Mouse (Mus musculus): ENCODE measurements around the gene Vcpkmt. TPM values are rescaled to one million over a fixed set of nuclear protein-coding genes. Genes with fewer than 3 reads are reported as not detected.
A peak's percentile ranks its signal among the peaks of the same experiment; 100 is the strongest.

Gene Vcpkmt
- polyA plus RNA-seq, 1 experiment from 2014 or later, result 25.6 TPM

- no peaks in the 10 kb centered on the region for H3K9me3 ChIP-seq (ENCODE audit: low read length)
- H3K27me3 ChIP-seq (replicated peaks; ENCODE audit: insufficient read depth, low read length), result no peaks in the 10 kb centered on the region
- DNase-seq (ENCODE audit: low spot score) (no peak), ATAC-seq (no peak)
- WGBS, result 60% methylated on average over 10 of the region's 10 CpGs
- no peak overlapping the region for H3K4me3 ChIP-seq (ENCODE audit: low read depth, low read length)
- H3K36me3 ChIP-seq (ENCODE audit: insufficient read depth, low read length), result no peaks in the 10 kb centered on the region
- no peak overlapping the region for H3K9ac ChIP-seq (replicated peaks; ENCODE audit: low read depth)
- peak overlapping the region; percentile 90 for H3K27ac ChIP-seq (ENCODE audit: low read length)
- TF ChIP-seq CTCF (IDR thresholded peaks at IDR 0.05) (no peak), EP300 (IDR thresholded peaks at IDR 0.05) (no peak)
- H3K4me1 ChIP-seq (ENCODE audit: insufficient read depth, low read depth, low read length), result peaks cover 15% of the 10 kb centered on the region; the same call in 1 of the 2 replicates
- H3K4me2 ChIP-seq (replicated peaks; ENCODE audit: low read depth, low read length), result peak overlapping the region; percentile 57
Observed at GRCm38 (mm10) chr12:69536616-69537242, 46.1 kb downstream of the Vcpkmt start.

- Histone ChIP-seq H3K4me3 (ENCODE audit: low read depth, low read length) (no peak overlapping the region), H3K9ac (replicated peaks; ENCODE audit: low read depth) (no peak overlapping the region), H3K27ac (ENCODE audit: low read length) (no peak overlapping the region), H3K4me1 (ENCODE audit: insufficient read depth, low read depth, low read length) (peaks cover 5% of the 10 kb centered on the region; the same call in 1 of the 2 replicates), H3K4me2 (replicated peaks; ENCODE audit: low read depth, low read length) (no peak overlapping the region), H3K36me3 (ENCODE audit: insufficient read depth, low read length) (no peaks in the 10 kb centered on the region), H3K9me3 (ENCODE audit: low read length) (no peaks in the 10 kb centered on the region), H3K27me3 (replicated peaks; ENCODE audit: insufficient read depth, low read length) (no peaks in the 10 kb centered on the region)
- TF ChIP-seq CTCF (IDR thresholded peaks at IDR 0.05) (no peak), EP300 (IDR thresholded peaks at IDR 0.05) (no peak)
- ATAC-seq, result no peak
- no peak for DNase-seq (ENCODE audit: low spot score)
- WGBS, result 74% methylated on average over 5 of the region's 5 CpGs
Observed at GRCm38 (mm10) chr12:69533237-69533636, 49.6 kb downstream of the Vcpkmt start.

- H3K4me2 ChIP-seq (replicated peaks; ENCODE audit: low read depth, low read length), result no peak overlapping the region
- DNase-seq (ENCODE audit: low spot score), result no peak
- H3K9me3 ChIP-seq (ENCODE audit: low read length), result no peaks in the 10 kb centered on the region
- H3K27me3 ChIP-seq (replicated peaks; ENCODE audit: insufficient read depth, low read length), result no peaks in the 10 kb centered on the region
- no peaks in the 10 kb centered on the region for H3K36me3 ChIP-seq (ENCODE audit: insufficient read depth, low read length)
- peaks cover under 1% of the 10 kb centered on the region; the same call in 1 of the 2 replicates for H3K4me1 ChIP-seq (ENCODE audit: insufficient read depth, low read depth, low read length)
- WGBS, result 90% methylated on average over 3 of the region's 3 CpGs
- no peak for ATAC-seq
- no peak overlapping the region for H3K27ac ChIP-seq (ENCODE audit: low read length)
- H3K4me3 ChIP-seq (ENCODE audit: low read depth, low read length), result no peak overlapping the region
- H3K9ac ChIP-seq (replicated peaks; ENCODE audit: low read depth), result no peak overlapping the region
- no peak for TF ChIP-seq EP300 (IDR thresholded peaks at IDR 0.05)
- no peak for TF ChIP-seq CTCF (IDR thresholded peaks at IDR 0.05)
Observed at GRCm38 (mm10) chr12:69532530-69532929, 50.3 kb downstream of the Vcpkmt start.

DNA sequence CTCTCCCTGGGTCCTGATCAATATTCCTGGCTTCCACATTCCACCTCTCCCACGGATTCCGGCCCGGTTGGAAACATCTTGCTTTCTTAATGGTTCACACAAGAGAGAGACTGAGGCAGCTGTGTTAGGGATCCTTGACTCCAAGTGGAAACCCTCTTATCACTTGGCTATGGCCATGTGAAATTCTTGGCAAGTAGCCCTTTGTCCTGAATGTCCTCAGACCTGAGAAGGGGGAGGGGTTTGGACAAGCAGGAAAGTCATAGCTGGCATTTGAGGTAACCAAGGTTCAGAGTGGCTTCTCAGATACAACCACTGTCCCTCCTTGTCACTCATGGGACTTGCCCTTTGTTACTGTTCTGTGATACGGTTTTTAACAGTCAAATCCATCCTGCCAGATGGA is 50.7 kb downstream of the Vcpkmt start:
- no peak for DNase-seq (ENCODE audit: low spot score)
- Histone ChIP-seq H3K9me3 (ENCODE audit: low read length) (no peaks in the 10 kb centered on the region), H3K27me3 (replicated peaks; ENCODE audit: insufficient read depth, low read length) (no peaks in the 10 kb centered on the region), H3K4me3 (ENCODE audit: low read depth, low read length) (no peak overlapping the region), H3K4me1 (ENCODE audit: insufficient read depth, low read depth, low read length) (no peaks in the 10 kb centered on the region), H3K9ac (replicated peaks; ENCODE audit: low read depth) (no peak overlapping the region), H3K36me3 (ENCODE audit: insufficient read depth, low read length) (no peaks in the 10 kb centered on the region), H3K4me2 (replicated peaks; ENCODE audit: low read depth, low read length) (no peak overlapping the region), H3K27ac (ENCODE audit: low read length) (no peak overlapping the region)
- no peak for TF ChIP-seq CTCF (IDR thresholded peaks at IDR 0.05)
- no peak for TF ChIP-seq EP300 (IDR thresholded peaks at IDR 0.05)
- ATAC-seq, result no peak
- WGBS, result 69% methylated on average over 4 of the region's 4 CpGs

- WGBS, result 71% methylated on average over 13 of the region's 13 CpGs
- no peak overlapping the region for H3K4me3 ChIP-seq (ENCODE audit: low read depth, low read length)
- TF ChIP-seq EP300 (IDR thresholded peaks at IDR 0.05), result no peak
- no peak for TF ChIP-seq CTCF (IDR thresholded peaks at IDR 0.05)
- H3K27me3 ChIP-seq (replicated peaks; ENCODE audit: insufficient read depth, low read length), result no peaks in the 10 kb centered on the region
- H3K36me3 ChIP-seq (ENCODE audit: insufficient read depth, low read length), result no peaks in the 10 kb centered on the region
- H3K4me2 ChIP-seq (replicated peaks; ENCODE audit: low read depth, low read length), result no peak overlapping the region
- DNase-seq (ENCODE audit: low spot score) (no peak), ATAC-seq (no peak)
- H3K4me1 ChIP-seq (ENCODE audit: insufficient read depth, low read depth, low read length), result peaks cover 4% of the 10 kb centered on the region; the same call in 1 of the 2 replicates
- no peaks in the 10 kb centered on the region for H3K9me3 ChIP-seq (ENCODE audit: low read length)
- no peak overlapping the region for H3K27ac ChIP-seq (ENCODE audit: low read length)
- no peak overlapping the region for H3K9ac ChIP-seq (replicated peaks; ENCODE audit: low read depth)
Observed at GRCm38 (mm10) chr12:69529694-69530403, 53.0 kb downstream of the Vcpkmt start.

- Histone ChIP-seq H3K27me3 (replicated peaks; ENCODE audit: insufficient read depth, low read length) (no peaks in the 10 kb centered on the region), H3K36me3 (ENCODE audit: insufficient read depth, low read length) (no peaks in the 10 kb centered on the region), H3K9me3 (ENCODE audit: low read length) (no peaks in the 10 kb centered on the region), H3K4me2 (replicated peaks; ENCODE audit: low read depth, low read length) (no peak overlapping the region), H3K9ac (replicated peaks; ENCODE audit: low read depth) (no peak overlapping the region), H3K4me1 (ENCODE audit: insufficient read depth, low read depth, low read length) (peaks cover 13% of the 10 kb centered on the region; the same call in 1 of the 2 replicates), H3K4me3 (ENCODE audit: low read depth, low read length) (no peak overlapping the region), H3K27ac (ENCODE audit: low read length) (no peak overlapping the region)
- ATAC-seq, result peak; percentile 70
- 63% methylated on average over 8 of the region's 8 CpGs for WGBS
- TF ChIP-seq EP300 (IDR thresholded peaks at IDR 0.05), result peak; percentile 24; the same call in 1 of the 2 replicates
- TF ChIP-seq CTCF (IDR thresholded peaks at IDR 0.05), result no peak
- peak; percentile 58 for DNase-seq (ENCODE audit: low spot score)
Observed at GRCm38 (mm10) chr12:69528275-69529032, 54.4 kb downstream of the Vcpkmt start.

Small RNA genes lying within 50 kb of the gene (microRNA-seq; reads per million reads assigned to microRNA genes)
- gene Gm23018, result not detected

Other genes starting within 250 kb of the Vcpkmt start
- gene Nemf, start 225.9 kb downstream of the Vcpkmt start, polyA plus RNA-seq (2015; fragmentation: Nextera tagmentation; extraction: Ambion mirVana), result 65.5 and 68.5 TPM in 2 replicates
- 86.3 and 92.5 TPM in 2 replicates for gene Arf6, start 210.9 kb downstream of the Vcpkmt start, polyA plus RNA-seq (2015; fragmentation: Nextera tagmentation; extraction: Ambion mirVana)
- 2.6 and 3.2 TPM in 2 replicates for gene Gm9887, start 210.6 kb downstream of the Vcpkmt start, polyA plus RNA-seq (2015; fragmentation: Nextera tagmentation; extraction: Ambion mirVana)
- 10.6 and 11.9 TPM in 2 replicates for gene Sos2, start 98.8 kb upstream of the Vcpkmt start, polyA plus RNA-seq (2015; fragmentation: Nextera tagmentation; extraction: Ambion mirVana)
- 3.7 and 4.5 TPM in 2 replicates for gene L2hgdh, start 141.8 kb upstream of the Vcpkmt start, polyA plus RNA-seq (2015; fragmentation: Nextera tagmentation; extraction: Ambion mirVana)
- gene Atp5s, start 141.9 kb upstream of the Vcpkmt start, polyA plus RNA-seq (2015; fragmentation: Nextera tagmentation; extraction: Ambion mirVana), result 18.5 and 21.4 TPM in 2 replicates
- gene Cdkl1, start 208.2 kb upstream of the Vcpkmt start, polyA plus RNA-seq (2015; fragmentation: Nextera tagmentation; extraction: Ambion mirVana), result 2.7 and 3.1 TPM in 2 replicates

Data from lung, postnatal 0 days (tissue).